26 mouse cellular contexts compared by ENCODE assay signal in genomic region chr9:57452624-57453462, GRCm38 (mm10). TPM values are rescaled to one million over a fixed set of nuclear protein-coding genes. Genes with fewer than 3 reads are reported as not detected.
A peak's percentile ranks its signal among the peaks of the same experiment; 100 is the strongest.
DNase-seq lines count a peak whose midpoint lies in the region; ATAC-seq and TF ChIP-seq lines count a peak whose summit lies in the region.
"Had no signal": no experiment of that assay in that cellular context is flagged by ENCODE, and none has a peak within 500 bp of the region (broad histone marks: within the 10 kb centered on the region; RNA-seq: fewer than 3 reads in every experiment).

No protein-coding gene starts in this region.

- no peak overlapping the region for H3K4me3 ChIP-seq in intestine, postnatal 0 days (ENCODE audit: low read depth, low read length)
- H3K4me3 ChIP-seq: embryonic facial prominence, embryonic 12.5 days; embryonic facial prominence, embryonic 15.5 days; hindbrain, embryonic 10.5 days; hindbrain, embryonic 13.5 days had no signal

- H3K27ac ChIP-seq in intestine, postnatal 0 days (ENCODE audit: low read depth, low read length) = no peak overlapping the region
- H3K27ac ChIP-seq: embryonic facial prominence, embryonic 12.5 days; embryonic facial prominence, embryonic 15.5 days; hindbrain, embryonic 10.5 days; hindbrain, embryonic 13.5 days had no signal

- H3K9me3 ChIP-seq in intestine, postnatal 0 days (ENCODE audit: control insufficient read depth) = no peaks in the 10 kb centered on the region
- H3K9me3 ChIP-seq: embryonic facial prominence, embryonic 12.5 days; embryonic facial prominence, embryonic 15.5 days; hindbrain, embryonic 10.5 days; hindbrain, embryonic 13.5 days had no signal

- ATAC-seq in intestine, postnatal 0 days = peak; percentile 55
- ATAC-seq: CD4-positive, CD25-positive, alpha-beta regulatory T cell, adult 4 months; forebrain, embryonic 14.5 days; hindbrain, embryonic 16.5 days had no signal

- no peak for TF ChIP-seq CTCF in intestine, postnatal 0 days (IDR thresholded peaks at IDR 0.05; ENCODE audit: low read depth)

- peak; percentile 56 for DNase-seq in ES-CJ7 (ENCODE audit: low read depth, low spot score)
- peak; percentile 81 for DNase-seq in ZHBTc4 (ENCODE audit: low read depth, low spot score)
- no peak for DNase-seq in adrenal gland, postnatal 14 days
- DNase-seq in spleen, postnatal 36 days (ENCODE audit: low spot score in 2 of 2) = no peak
- DNase-seq in layer of hippocampus, adult 9-10 months (ENCODE audit: low spot score) = no peak
- DNase-seq: adrenal gland, adult 2 months; adrenal gland, postnatal 36 days; cerebellum, adult 11 months; cerebellum, adult 2 months; cerebellum, adult 9-11 months; cerebellum, postnatal 25 days; gastrocnemius, postnatal 25 days; heart, adult 18-20 months; kidney, adult 11 months; kidney, adult 8-10 months had no signal

- H3K4me1 ChIP-seq in intestine, postnatal 0 days (replicated peaks; ENCODE audit: control insufficient read depth, insufficient read depth, low read length) = no peaks in the 10 kb centered on the region
- H3K4me1 ChIP-seq: embryonic facial prominence, embryonic 12.5 days; embryonic facial prominence, embryonic 15.5 days; hindbrain, embryonic 10.5 days; hindbrain, embryonic 13.5 days had no signal

- peaks cover 21% of the 10 kb centered on the region for H3K36me3 ChIP-seq in intestine, postnatal 0 days (ENCODE audit: control insufficient read depth, insufficient read depth)

- H3K4me2 ChIP-seq in intestine, postnatal 0 days (replicated peaks; ENCODE audit: low read depth) = no peak overlapping the region
- H3K4me2 ChIP-seq: embryonic facial prominence, embryonic 12.5 days; embryonic facial prominence, embryonic 15.5 days; heart, embryonic 11.5 days; hindbrain, embryonic 13.5 days had no signal

- H3K9ac ChIP-seq in intestine, postnatal 0 days (ENCODE audit: low read depth, low read length) = no peak overlapping the region
- H3K9ac ChIP-seq: embryonic facial prominence, embryonic 12.5 days; embryonic facial prominence, embryonic 15.5 days; hindbrain, embryonic 13.5 days had no signal

- H3K27me3 ChIP-seq in intestine, postnatal 0 days (replicated peaks; ENCODE audit: control insufficient read depth, insufficient read depth, low read length) = no peaks in the 10 kb centered on the region
- H3K27me3 ChIP-seq: embryonic facial prominence, embryonic 12.5 days; embryonic facial prominence, embryonic 15.5 days; hindbrain, embryonic 13.5 days had no signal

- WGBS in intestine, postnatal 0 days = 51% methylated on average over 8 of the region's 8 CpGs

RNA-seq across cellular contexts. Expression of gene Ppcdc, which starts 12.9 kb away (rescaled TPM):
- polyA plus RNA-seq in intestine, postnatal 0 days (2015; fragmentation: Nextera tagmentation; extraction: Ambion mirVana) = 17.3 and 18.8 TPM in 2 replicates
- 19.8 and 24.6 TPM in 2 replicates for total RNA-seq in adrenal gland, postnatal 14 days (2021)

RNA-seq across cellular contexts. Expression of gene Scamp5, which starts 15.0 kb away (rescaled TPM):
- 15.9 and 16.8 TPM in 2 replicates for polyA plus RNA-seq in intestine, postnatal 0 days (2015; fragmentation: Nextera tagmentation; extraction: Ambion mirVana)
- 11.0 and 13.1 TPM in 2 replicates for total RNA-seq in adrenal gland, postnatal 14 days (2021)

RNA-seq across cellular contexts. Expression of gene Rpp25, which starts 51.0 kb away (rescaled TPM):
- 3.2 and 4.8 TPM in 2 replicates for polyA plus RNA-seq in intestine, postnatal 0 days (2015; fragmentation: Nextera tagmentation; extraction: Ambion mirVana)
- total RNA-seq in adrenal gland, postnatal 14 days (2021) = 2.2 and 2.7 TPM in 2 replicates
- total RNA-seq: common myeloid progenitor, adult 5-6 weeks; gastrocnemius, adult 8-10 months; gastrocnemius, postnatal 25 days had no signal
- polyA plus RNA-seq: CD4-positive, CD25-positive, alpha-beta regulatory T cell, adult 4 months had no signal

Comparison
In these comparisons a context has a peak if more than half of its experiments do, and no peak if none do; other contexts are left out.
1. DNase-seq: peak in ES-CJ7 (single experiment) and ZHBTc4 (single experiment); none in adrenal gland, postnatal 14 days (single experiment), spleen, postnatal 36 days (0 of 2) and layer of hippocampus, adult 9-10 months (single experiment).